Mouse (Mus musculus): ENCODE measurements around the gene Tmem132c. TPM values are rescaled to one million over a fixed set of nuclear protein-coding genes. Genes with fewer than 3 reads are reported as not detected.

Tmem132c gene
- total RNA-seq, 4 experiments from 2014 or later = 0.06 to 0.30 (median 0.20) TPM

- DNase-seq (ENCODE audit: low spot score) = no peak
Measured at GRCm38 (mm10) chr5:127406014-127406655, 164.5 kb downstream of the Tmem132c start.

- no peak for DNase-seq (ENCODE audit: low spot score)
Measured at GRCm38 (mm10) chr5:127416536-127416935, 174.9 kb downstream of the Tmem132c start.

- no peak for DNase-seq (ENCODE audit: low spot score)
Measured at GRCm38 (mm10) chr5:127423936-127424335, 182.3 kb downstream of the Tmem132c start.

- DNase-seq (ENCODE audit: low spot score) = no peak
Measured at GRCm38 (mm10) chr5:127429124-127429523, 187.5 kb downstream of the Tmem132c start.

GRCm38 (mm10) chr5:127431561-127431960 lies 190.0 kb downstream of the Tmem132c start:
- no peak for DNase-seq (ENCODE audit: low spot score)

- DNase-seq (ENCODE audit: low spot score) = no peak
Measured at GRCm38 (mm10) chr5:127436836-127437235, 195.2 kb downstream of the Tmem132c start.

- DNase-seq (ENCODE audit: low spot score) = no peak
Measured at GRCm38 (mm10) chr5:127438639-127439038, 197.0 kb downstream of the Tmem132c start.

- DNase-seq (ENCODE audit: low spot score) = no peak
Measured at GRCm38 (mm10) chr5:127441963-127442362, 200.4 kb downstream of the Tmem132c start.

- peak; percentile 2 for DNase-seq (ENCODE audit: low spot score)
Measured at GRCm38 (mm10) chr5:127453580-127453979, 212.0 kb downstream of the Tmem132c start.

- DNase-seq (ENCODE audit: low spot score) = no peak
Measured at GRCm38 (mm10) chr5:127454068-127454467, 212.5 kb downstream of the Tmem132c start.

- DNase-seq (ENCODE audit: low spot score) = no peak
Measured at GRCm38 (mm10) chr5:127456076-127456475, 214.5 kb downstream of the Tmem132c start.

GRCm38 (mm10) chr5:127468151-127468550 lies 226.5 kb downstream of the Tmem132c start:
- DNase-seq (ENCODE audit: low spot score) = peak; percentile 52

GRCm38 (mm10) chr5:127470351-127470750 lies 228.7 kb downstream of the Tmem132c start:
- no peak for DNase-seq (ENCODE audit: low spot score)

GRCm38 (mm10) chr5:127471902-127472301 lies 230.3 kb downstream of the Tmem132c start:
- DNase-seq (ENCODE audit: low spot score) = no peak

- no peak for DNase-seq (ENCODE audit: low spot score)
Measured at GRCm38 (mm10) chr5:127473706-127474105, 232.1 kb downstream of the Tmem132c start.

GRCm38 (mm10) chr5:127474856-127475255 lies 233.2 kb downstream of the Tmem132c start:
- DNase-seq (ENCODE audit: low spot score) = no peak

GRCm38 (mm10) chr5:127477790-127478189 lies 236.2 kb downstream of the Tmem132c start:
- DNase-seq (ENCODE audit: low spot score) = no peak

GRCm38 (mm10) chr5:127478322-127478721 lies 236.7 kb downstream of the Tmem132c start:
- no peak for DNase-seq (ENCODE audit: low spot score)

GRCm38 (mm10) chr5:127480931-127481330 lies 239.3 kb downstream of the Tmem132c start:
- DNase-seq (ENCODE audit: low spot score) = no peak

- peak; percentile 17 for DNase-seq (ENCODE audit: low spot score)
Measured at GRCm38 (mm10) chr5:127481416-127481815, 239.8 kb downstream of the Tmem132c start.

- no peak for DNase-seq (ENCODE audit: low spot score)
Measured at GRCm38 (mm10) chr5:127482342-127482741, 240.7 kb downstream of the Tmem132c start.

- no peak for DNase-seq (ENCODE audit: low spot score)
Measured at GRCm38 (mm10) chr5:127483955-127484659, 242.5 kb downstream of the Tmem132c start.

GRCm38 (mm10) chr5:127484813-127485486 lies 243.3 kb downstream of the Tmem132c start:
- no peak for DNase-seq (ENCODE audit: low spot score)

Data from heart, adult 8-10 months (tissue).